ENCODE assay signal across 9 mouse cellular contexts in the genomic region with DNA sequence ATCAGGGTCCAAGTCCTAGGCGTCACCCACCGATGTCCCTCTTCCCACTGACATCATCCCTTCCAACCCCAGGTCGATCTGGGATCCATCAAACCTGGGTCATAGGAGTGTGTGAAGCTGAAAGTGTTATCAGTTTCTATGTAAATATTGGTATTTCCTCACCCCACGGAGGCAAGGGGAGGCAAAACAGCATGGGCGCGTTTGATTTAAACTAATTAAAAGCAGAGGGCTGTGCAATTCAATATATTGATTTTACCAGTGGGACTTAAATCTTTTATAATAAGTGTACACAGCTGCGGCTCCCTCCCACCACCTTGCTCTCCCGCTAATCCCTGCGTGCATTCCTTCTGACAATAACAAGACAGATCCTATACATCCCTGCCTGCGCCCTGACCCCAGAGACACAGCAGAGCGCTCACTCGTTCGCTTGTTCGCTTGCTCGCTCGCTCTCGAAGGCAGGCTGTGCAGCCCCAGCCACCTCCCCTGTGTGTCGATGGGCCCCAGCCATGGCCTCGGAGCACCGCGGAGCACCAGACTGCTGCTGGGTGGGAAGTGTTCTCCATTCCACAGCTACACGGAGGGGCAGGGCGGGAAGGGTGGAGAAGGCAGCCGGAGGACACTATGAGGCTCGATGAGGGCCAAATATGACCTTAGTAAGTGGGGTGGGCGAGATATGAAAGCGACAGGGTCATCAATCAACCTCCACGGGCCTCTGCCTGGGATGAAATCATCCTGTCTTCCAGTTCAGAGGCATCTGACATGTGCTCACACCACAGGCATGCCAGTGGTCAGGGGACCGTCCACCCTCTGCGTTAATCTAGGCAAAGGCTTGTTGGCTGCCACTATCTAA. TPM values are rescaled to one million over a fixed set of nuclear protein-coding genes. Genes with fewer than 3 reads are reported as not detected.
DNase-seq lines count a peak whose midpoint lies in the region; ATAC-seq lines count a peak whose summit lies in the region.
"Had no signal": no experiment of that assay in that cellular context is flagged by ENCODE, and none has a peak within 500 bp of the region (broad histone marks: within the 10 kb centered on the region; RNA-seq: fewer than 3 reads in every experiment).

No protein-coding gene starts in this region.

- peak; percentile 34 for DNase-seq in kidney, postnatal 10 days
- no peak for DNase-seq in kidney, adult 9 months
- no peak for DNase-seq in liver, embryonic 11.5 days (ENCODE audit: low spot score)
- DNase-seq in layer of hippocampus, postnatal 36 days = no peak
- no peak for DNase-seq in urinary bladder, postnatal 36 days (ENCODE audit: low spot score in 2 of 2)

- no peak overlapping the region for H3K4me3 ChIP-seq in forebrain, embryonic 12.5 days (replicated peaks)
- no peak overlapping the region for H3K4me3 ChIP-seq in liver, embryonic 11.5 days (ENCODE audit: low read depth, low read length)
- H3K4me3 ChIP-seq in stomach, embryonic 15.5 days (replicated peaks) = peak overlapping the region; percentile 14; the same call in 1 of the 2 replicates

- no peaks in the 10 kb centered on the region for H3K9me3 ChIP-seq in forebrain, embryonic 12.5 days
- H3K9me3 ChIP-seq in liver, embryonic 11.5 days (ENCODE audit: control insufficient read depth, low read length) = no peaks in the 10 kb centered on the region
- no peaks in the 10 kb centered on the region for H3K9me3 ChIP-seq in stomach, embryonic 15.5 days

- peak overlapping the region; percentile 40; the same call in 1 of the 2 replicates for H3K9ac ChIP-seq in forebrain, embryonic 12.5 days
- H3K9ac ChIP-seq in liver, embryonic 11.5 days (ENCODE audit: low read depth, low read length) = no peak overlapping the region
- H3K9ac ChIP-seq in stomach, embryonic 15.5 days = no peak overlapping the region

- peak; percentile 30; the same call in 1 of the 2 replicates for ATAC-seq in forebrain, embryonic 12.5 days (ENCODE audit: low FRiP score)
- 0 out of 2 replicates have a peak, but pooled peaks have one; percentile 18 for ATAC-seq in liver, embryonic 11.5 days (replicated peaks; ENCODE audit: low FRiP score)
- ATAC-seq in stomach, embryonic 15.5 days (ENCODE audit: insufficient read depth, low FRiP score, low read depth) = no peak
- ATAC-seq in inflammation-experienced regulatory T-cells, adult 6 months = no peak
- ATAC-seq: Patski had no signal

- peak overlapping the region; percentile 43 for H3K27ac ChIP-seq in forebrain, embryonic 12.5 days
- H3K27ac ChIP-seq in liver, embryonic 11.5 days (ENCODE audit: low read depth, low read length) = no peak overlapping the region
- peak overlapping the region; percentile 77 for H3K27ac ChIP-seq in stomach, embryonic 15.5 days

- peaks cover 77% of the 10 kb centered on the region for H3K4me1 ChIP-seq in forebrain, embryonic 12.5 days
- H3K4me1 ChIP-seq in liver, embryonic 11.5 days (replicated peaks; ENCODE audit: control insufficient read depth, insufficient read depth, low read length) = peaks cover 20% of the 10 kb centered on the region
- peaks cover 68% of the 10 kb centered on the region for H3K4me1 ChIP-seq in stomach, embryonic 15.5 days

- H3K27me3 ChIP-seq in forebrain, embryonic 12.5 days = peaks cover 80% of the 10 kb centered on the region
- peaks cover 71% of the 10 kb centered on the region for H3K27me3 ChIP-seq in liver, embryonic 11.5 days (replicated peaks; ENCODE audit: control insufficient read depth, insufficient read depth, low read length)
- no peaks in the 10 kb centered on the region; the same call in 1 of the 2 replicates for H3K27me3 ChIP-seq in stomach, embryonic 15.5 days (replicated peaks)
- H3K27me3 ChIP-seq: Patski had no signal

- peak overlapping the region; percentile 50 for H3K4me2 ChIP-seq in forebrain, embryonic 12.5 days
- H3K4me2 ChIP-seq in liver, embryonic 11.5 days = peak overlapping the region; percentile 18
- peak overlapping the region; percentile 51 for H3K4me2 ChIP-seq in stomach, embryonic 15.5 days

- WGBS in forebrain, embryonic 12.5 days = 3% methylated on average over 30 of the region's 30 CpGs
- WGBS in liver, embryonic 11.5 days = 15% methylated on average over 30 of the region's 30 CpGs
- 14% methylated on average over 30 of the region's 30 CpGs for WGBS in stomach, embryonic 15.5 days

- H3K36me3 ChIP-seq in forebrain, embryonic 12.5 days (replicated peaks) = no peaks in the 10 kb centered on the region
- no peaks in the 10 kb centered on the region for H3K36me3 ChIP-seq in liver, embryonic 11.5 days (ENCODE audit: control insufficient read depth, insufficient read depth, low read length)
- no peaks in the 10 kb centered on the region for H3K36me3 ChIP-seq in stomach, embryonic 15.5 days

RNA-seq across cellular contexts. Expression of a gene that starts 5.0 kb away (rescaled TPM):
- polyA plus RNA-seq in forebrain, embryonic 12.5 days (2016; fragmentation: Nextera tagmentation; extraction: Ambion mirVana) = 9.5 and 13.2 TPM in 2 replicates
- polyA plus RNA-seq in liver, embryonic 11.5 days (2014; fragmentation: Nextera tagmentation; extraction: Ambion mirVana) = 7.9 and 9.1 TPM in 2 replicates
- 22.9 and 27.1 TPM in 2 replicates for polyA plus RNA-seq in stomach, embryonic 15.5 days (2015; fragmentation: Nextera tagmentation; extraction: Ambion mirVana)
- 1 to 10 TPM; 3.6 to 6.2 TPM for total RNA-seq in layer of hippocampus, postnatal 36 days (2021)
- 10 to 100 TPM in 2 of 3 experiments, 1 to 10 TPM in 1; 5.9 to 16.6 (median 14.8) TPM for polyA plus RNA-seq in inflammation-experienced regulatory T-cells, adult 6 months (2017; shearing (Covaris generic))

RNA-seq across cellular contexts. Expression of a gene that starts 42.4 kb away (rescaled TPM):
- polyA plus RNA-seq in forebrain, embryonic 12.5 days (2016; fragmentation: Nextera tagmentation; extraction: Ambion mirVana) = 0.27 and 1.0 TPM in 2 replicates
- 0.13 TPM in 1 of 2 replicates, not detected in the other for polyA plus RNA-seq in liver, embryonic 11.5 days (2014; fragmentation: Nextera tagmentation; extraction: Ambion mirVana)
- 0.06 and 0.31 TPM in 2 replicates for polyA plus RNA-seq in stomach, embryonic 15.5 days (2015; fragmentation: Nextera tagmentation; extraction: Ambion mirVana)
- not detected for total RNA-seq in layer of hippocampus, postnatal 36 days (2021)
- polyA plus RNA-seq in inflammation-experienced regulatory T-cells, adult 6 months (2017; shearing (Covaris generic)) = 1 to 10 TPM; 4.6 to 6.3 (median 6.0) TPM

Comparison
In these comparisons a context has a peak if more than half of its experiments do, and no peak if none do; other contexts are left out.
1. ATAC-seq: peak in forebrain, embryonic 12.5 days (single experiment) and liver, embryonic 11.5 days (single experiment); none in stomach, embryonic 15.5 days (single experiment) and inflammation-experienced regulatory T-cells, adult 6 months (single experiment).
2. Peak in every context shown above with its lines, with median percentiles within 50 percentile points of each other: H3K4me2 ChIP-seq.